Mouse (Mus musculus) limb, embryonic 14.5 days (tissue): ENCODE data around the gene Henmt1. TPM values are rescaled to one million over a fixed set of nuclear protein-coding genes. Genes with fewer than 3 reads are reported as not detected.

Experiments
- ATAC-seq: fragments of 200-750 bp; cut with Nextera tagmentation; 2 replicates; pipeline ENCODE4 v1.8.0; 2017; ENCODE audit warnings: low read depth, moderate number of reproducible peaks, moderate TSS enrichment; ENCODE audit not compliant: low FRiP score
- DNase-seq: peaks from one replicate; pipeline ENCODE4 v3.0.0-alpha.2; 2015; ENCODE audit warnings: low spot score
- H3K27ac ChIP-seq: fragments of 300-500 bp; sonication (generic); replicated peaks from 2 replicates; pipeline ENCODE4 v1.5.1; 2014; ENCODE audit warnings: low read depth, mild to moderate bottlenecking, low read length, moderate library complexity, mixed read lengths
- H3K27me3 ChIP-seq: fragments of 300-500 bp; sonication (generic); 2 replicates; pipeline ENCODE4 v1.6.1; 2014; ENCODE audit warnings: low read length, mixed read lengths; ENCODE audit not compliant: control insufficient read depth, insufficient read depth
- H3K36me3 ChIP-seq: fragments of 300-500 bp; sonication (generic); 2 replicates; pipeline ENCODE4 v1.6.1; 2014; ENCODE audit warnings: mild to moderate bottlenecking, low read length, moderate library complexity, mixed read lengths; ENCODE audit not compliant: control insufficient read depth, insufficient read depth
- H3K4me1 ChIP-seq: fragments of 300-500 bp; sonication (generic); 2 replicates; pipeline ENCODE4 v1.6.1; 2014; ENCODE audit warnings: antibody characterized with exemption, low read length, mixed read lengths; ENCODE audit not compliant: control insufficient read depth, insufficient read depth
- H3K4me2 ChIP-seq: fragments of 300-500 bp; sonication (generic); replicated peaks from 2 replicates; pipeline ENCODE4 v1.6.1; 2014; ENCODE audit warnings: low read depth, mild to moderate bottlenecking, low read length, moderate library complexity; ENCODE audit not compliant: severe bottlenecking
- H3K4me3 ChIP-seq: fragments of 300-500 bp; sonication (generic); replicated peaks from 2 replicates; pipeline ENCODE4 v1.5.1; 2014; ENCODE audit warnings: low read length
- H3K9ac ChIP-seq: fragments of 300-500 bp; sonication (generic); 2 replicates; pipeline ENCODE4 v1.6.1; 2014; ENCODE audit warnings: mild to moderate bottlenecking, low read depth, low read length, moderate library complexity; ENCODE audit not compliant: severe bottlenecking
- H3K9me3 ChIP-seq: fragments of 300-500 bp; sonication (generic); 2 replicates; pipeline ENCODE4 v1.6.1; 2016; ENCODE audit warnings: low read length; ENCODE audit not compliant: control insufficient read depth
- POLR2A ChIP-seq: fragments of 200-500 bp; IDR thresholded peaks from 2 replicates; pipeline ENCODE4 v1.8.0; 2012; ENCODE audit warnings: inconsistent platforms, mild to moderate bottlenecking, moderate library complexity, borderline replicate concordance; ENCODE audit not compliant: insufficient read depth, insufficient read length; ENCODE audit errors: extremely low read depth
- WGBS: fragments of 180-500 bp; shearing (Covaris S2); extraction: QIAGEN DNeasy Blood & Tissue Kit; methylation state at CpG from one replicate; pipeline ENCODE4 v1.1.7; 2014; 5-methylcytosine and 5-hydroxymethylcytosine counted together
- polyA plus RNA-seq, 2 experiments: library from polyadenylated mRNA; depleted of rRNA in 1 of 2; stranded (reverse) in 1 of 2; unstranded in 1 of 2; fragments of >200 nt; fragmentation: Nextera tagmentation in 1 of 2; extraction: Ambion mirVana in 1 of 2; gene quantifications; 2 replicates each; pipeline versions ENCODE4 v1.2.1 to v1.2.3; 2012 to 2014

Henmt1 gene
- polyA plus RNA-seq, 2 experiments: 0.33 to 0.78 TPM

DNA sequence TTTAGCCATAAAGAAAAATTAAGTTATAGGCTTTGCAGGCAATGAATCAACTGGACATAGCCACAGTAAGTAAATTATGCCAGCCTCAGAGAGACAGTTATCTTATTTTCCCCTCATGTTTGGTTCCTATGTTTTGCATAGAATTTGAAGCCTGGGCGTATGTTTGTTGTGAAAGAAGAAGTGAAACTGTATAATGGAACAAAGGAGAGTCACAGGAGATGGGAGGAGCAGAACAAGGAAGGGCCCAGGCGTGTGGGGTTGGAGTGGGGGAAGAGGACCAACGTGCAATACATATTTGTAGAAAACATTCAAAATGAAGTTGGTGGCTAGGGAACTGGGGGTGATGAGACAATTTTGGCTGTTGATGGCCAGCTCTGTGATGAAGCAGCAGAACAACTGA is 39.5 kb upstream of the Henmt1 start:
- no peak overlapping the region for H3K9ac ChIP-seq
- DNase-seq (no peak), ATAC-seq (no peak)
- no peak overlapping the region for H3K27ac ChIP-seq
- H3K4me1 ChIP-seq: no peaks in the 10 kb centered on the region
- no peaks in the 10 kb centered on the region for H3K9me3 ChIP-seq
- 87% methylated on average over 3 of the region's 3 CpGs for WGBS
- no peak overlapping the region for H3K4me3 ChIP-seq
- peaks cover 44% of the 10 kb centered on the region for H3K36me3 ChIP-seq
- TF ChIP-seq POLR2A: no peak
- H3K4me2 ChIP-seq: no peak overlapping the region
- H3K27me3 ChIP-seq: no peaks in the 10 kb centered on the region

DNA sequence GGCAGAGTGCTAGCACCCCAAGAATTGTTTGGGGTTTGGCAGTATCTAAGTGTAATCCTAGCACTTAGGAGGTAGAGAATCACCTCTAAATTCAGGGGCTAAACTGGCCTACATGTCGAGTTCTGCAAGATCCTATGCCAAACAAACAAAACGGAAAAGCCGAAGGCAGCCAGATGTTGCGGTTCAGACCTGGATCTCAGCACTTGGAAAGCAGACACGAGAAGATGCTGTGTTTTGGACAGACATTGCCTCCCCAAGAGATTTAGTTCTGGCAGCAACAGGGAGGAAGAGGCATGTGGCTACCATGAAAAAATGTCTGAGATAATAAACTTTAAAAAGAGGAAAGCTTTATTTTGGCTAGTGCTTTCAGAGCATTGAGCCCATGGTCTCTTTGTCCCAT is 39.0 kb upstream of the Henmt1 start:
- 79% methylated on average over 5 of the region's 5 CpGs for WGBS
- ATAC-seq (no peak), DNase-seq (no peak)
- H3K36me3 ChIP-seq: peaks cover 48% of the 10 kb centered on the region
- no peak overlapping the region for H3K27ac ChIP-seq
- no peak overlapping the region for H3K4me2 ChIP-seq
- H3K4me1 ChIP-seq: no peaks in the 10 kb centered on the region
- no peak overlapping the region for H3K9ac ChIP-seq
- H3K4me3 ChIP-seq: no peak overlapping the region
- no peak for TF ChIP-seq POLR2A
- no peaks in the 10 kb centered on the region for H3K27me3 ChIP-seq
- no peaks in the 10 kb centered on the region for H3K9me3 ChIP-seq

DNA sequence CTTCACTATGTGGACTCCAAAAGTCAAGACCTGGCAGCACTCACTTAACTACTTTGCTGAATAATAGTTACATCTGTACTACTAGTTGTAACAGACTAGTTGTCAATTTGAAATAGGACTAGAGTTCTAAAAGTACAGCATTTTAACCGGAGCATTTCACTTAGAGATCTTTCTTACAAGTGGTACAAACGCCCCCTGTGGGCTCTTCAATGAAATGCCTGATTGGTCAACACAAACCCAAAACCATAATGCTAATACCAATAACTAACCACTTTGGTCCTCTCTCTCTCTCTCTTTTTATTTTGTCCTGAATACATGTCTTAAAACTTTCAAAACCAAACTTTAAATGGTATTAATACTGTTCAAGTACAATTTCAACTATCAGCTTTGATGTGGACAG is 37.6 kb upstream of the Henmt1 start:
- TF ChIP-seq POLR2A: no peak
- Histone ChIP-seq H3K4me2 (no peak overlapping the region), H3K27ac (no peak overlapping the region), H3K4me1 (no peaks in the 10 kb centered on the region), H3K36me3 (peaks cover 59% of the 10 kb centered on the region), H3K27me3 (no peaks in the 10 kb centered on the region), H3K9me3 (no peaks in the 10 kb centered on the region), H3K9ac (no peak overlapping the region), H3K4me3 (no peak overlapping the region)
- 56% methylated on average over 2 of the region's 2 CpGs for WGBS
- ATAC-seq (no peak), DNase-seq (no peak)

DNA sequence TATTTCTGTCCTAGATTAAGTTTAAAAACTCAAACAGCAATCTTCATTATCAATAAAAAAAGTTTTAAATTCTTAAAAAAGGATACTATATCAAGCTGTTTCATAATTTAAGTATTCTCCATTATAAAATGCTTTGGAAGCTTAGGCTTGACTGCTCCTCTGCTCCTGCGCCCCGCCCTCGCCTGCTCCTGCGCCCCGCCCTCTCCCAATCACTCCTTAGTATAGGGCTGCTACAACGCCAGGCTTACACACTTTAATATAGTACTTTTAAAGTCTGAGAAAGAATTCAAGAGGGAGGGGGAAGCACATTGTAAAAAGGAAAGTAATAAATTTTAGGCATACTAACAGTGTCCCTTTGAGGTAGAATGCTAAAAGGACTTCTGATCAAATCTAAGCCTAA is 36.7 kb upstream of the Henmt1 start:
- no peak overlapping the region for H3K4me2 ChIP-seq
- H3K9ac ChIP-seq: no peak overlapping the region
- TF ChIP-seq POLR2A: no peak
- no peaks in the 10 kb centered on the region for H3K9me3 ChIP-seq
- no peak overlapping the region for H3K27ac ChIP-seq
- 79% methylated on average over 6 of the region's 6 CpGs for WGBS
- H3K27me3 ChIP-seq: no peaks in the 10 kb centered on the region
- no peak overlapping the region for H3K4me3 ChIP-seq
- no peak for DNase-seq
- H3K4me1 ChIP-seq: no peaks in the 10 kb centered on the region
- peaks cover 68% of the 10 kb centered on the region for H3K36me3 ChIP-seq
- ATAC-seq: no peak

DNA sequence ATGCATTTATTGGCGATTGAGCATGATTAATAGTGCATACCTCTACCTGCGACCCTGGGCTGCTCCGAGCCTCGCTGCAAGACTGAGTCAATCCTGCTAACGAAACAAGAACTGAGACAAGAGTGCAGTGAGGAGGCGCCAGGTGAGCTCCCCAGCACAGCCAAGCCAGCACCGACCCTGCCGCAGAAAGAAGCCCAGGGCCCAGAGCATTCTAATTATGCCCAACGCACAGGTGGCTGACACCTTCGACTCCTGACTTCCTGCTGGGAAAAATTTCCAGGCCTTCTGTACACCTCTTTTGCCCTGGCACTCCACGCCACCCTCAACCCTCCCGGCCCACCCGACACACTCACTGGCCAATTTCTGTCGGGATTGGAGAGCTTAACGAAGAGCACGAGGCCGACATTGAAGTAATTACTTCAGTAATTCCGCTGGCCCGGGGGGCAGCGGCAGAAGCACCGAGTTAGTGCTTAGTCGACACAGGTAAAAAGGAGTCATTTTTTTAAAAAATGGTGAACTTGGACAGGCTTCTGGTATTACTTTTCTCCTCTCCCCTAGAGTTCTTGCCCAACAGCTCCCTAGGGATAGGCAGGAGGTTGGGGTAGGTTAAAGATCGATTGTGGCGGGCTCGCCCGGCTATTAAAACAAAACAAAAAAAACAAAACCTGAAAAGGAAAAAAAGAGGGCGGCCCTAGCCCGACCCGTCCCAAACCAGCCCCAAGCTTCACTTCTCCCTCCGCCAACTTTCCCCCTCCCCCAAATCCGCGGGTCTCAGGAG is 29.2 kb upstream of the Henmt1 start:
- Histone ChIP-seq H3K9me3 (no peaks in the 10 kb centered on the region), H3K36me3 (peaks cover 28% of the 10 kb centered on the region), H3K4me3 (peak overlapping the region; percentile 93), H3K9ac (peak overlapping the region; percentile 87), H3K4me1 (peaks cover 5% of the 10 kb centered on the region; the same call in 1 of the 2 replicates), H3K4me2 (peak overlapping the region; percentile 71), H3K27ac (peak overlapping the region; percentile 98), H3K27me3 (no peaks in the 10 kb centered on the region)
- DNase-seq (no peak), ATAC-seq (no peak)
- TF ChIP-seq POLR2A: no peak
- 0% methylated on average over 32 of the region's 32 CpGs for WGBS
